Mouse (Mus musculus): ENCODE measurements at regions not wholly inside any gene's neighbourhood (a gene's known extent, or its start where the extent isn't known, plus 50 kb on each side); places are given as distances from the start of the nearest gene placed in this dataset.
A peak's percentile ranks its signal among the peaks of the same experiment; 100 is the strongest.

- Histone ChIP-seq H3ac (ENCODE audit: control insufficient read depth, insufficient read length) (no peak overlapping the region), H3K79me2 (ENCODE audit: control insufficient read depth, insufficient read depth) (no peaks in the 10 kb centered on the region), H3K36me3 (ENCODE audit: control insufficient read depth, insufficient read depth) (no peaks in the 10 kb centered on the region), H3K27me3 (ENCODE audit: control insufficient read depth, insufficient read depth, insufficient read length) (no peaks in the 10 kb centered on the region), H3K4me2 (ENCODE audit: low read depth) (no peak overlapping the region), H3K4me3 (no peak overlapping the region)
- TF ChIP-seq CEBPB (IDR thresholded peaks at IDR 0.05; ENCODE audit: insufficient read depth, poor library complexity, severe bottlenecking) (no peak), MYOD1 (IDR thresholded peaks at IDR 0.05; ENCODE audit: control insufficient read depth in 1 of 3, insufficient read length in 2 of 3, low read depth in 2 of 3) (no peak), USF1 (IDR thresholded peaks at IDR 0.05; ENCODE audit: low read depth) (no peak), MAX (IDR thresholded peaks at IDR 0.05; ENCODE audit: low read depth) (no peak), POLR2AphosphoS2 (IDR thresholded peaks at IDR 0.05; ENCODE audit: insufficient read length, low read depth) (no peak), POLR2A (IDR thresholded peaks at IDR 0.05; ENCODE audit: insufficient read length, low read depth) (no peak), REST (IDR thresholded peaks at IDR 0.05; ENCODE audit: insufficient read depth, insufficient read length) (no peak), E2F4 (IDR thresholded peaks at IDR 0.05; ENCODE audit: insufficient read depth) (no peak), SRF (IDR thresholded peaks at IDR 0.05; ENCODE audit: control insufficient read depth, insufficient read length, low read depth) (no peak), TCF3 (IDR thresholded peaks at IDR 0.05; ENCODE audit: insufficient read length, low read depth) (no peak), TCF12 (IDR thresholded peaks at IDR 0.05; ENCODE audit: insufficient read depth, poor library complexity, severe bottlenecking) (no peak), MYOG (IDR thresholded peaks at IDR 0.05; ENCODE audit: control insufficient read depth in 1 of 3, insufficient read depth in 1 of 3, insufficient read length in 2 of 3, low read depth in 2 of 3) (no peak)
Measured at GRCm38 (mm10) chr8:15734461-15734860, 688.6 kb upstream of the BB014433 start.

DNA sequence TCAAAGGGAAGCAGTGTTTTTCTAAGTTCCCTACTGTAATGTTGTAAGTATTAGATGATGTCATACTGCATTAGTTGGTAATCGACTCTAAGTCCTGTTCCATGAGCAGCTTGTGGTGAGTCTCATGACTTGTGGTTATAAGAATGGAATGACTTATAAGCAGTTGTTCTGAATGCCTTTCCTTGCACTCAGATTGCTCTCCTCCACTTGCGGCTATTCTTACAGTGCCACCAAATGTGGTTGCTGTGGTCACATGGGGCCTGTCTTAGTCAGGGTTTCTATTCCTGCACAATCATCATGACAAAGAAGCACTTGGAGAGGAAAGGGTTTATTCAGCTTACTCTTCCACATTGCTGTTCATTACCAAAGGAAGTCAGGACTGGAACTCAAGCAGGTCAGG, 685.4 kb upstream of the BB014433 start:
- Histone ChIP-seq H3K27me3 (ENCODE audit: control insufficient read depth, insufficient read depth, insufficient read length) (no peaks in the 10 kb centered on the region), H3K4me3 (no peak overlapping the region), H3ac (ENCODE audit: control insufficient read depth, insufficient read length) (no peak overlapping the region), H3K4me2 (ENCODE audit: low read depth) (peak overlapping the region; percentile 67), H3K36me3 (ENCODE audit: control insufficient read depth, insufficient read depth) (no peaks in the 10 kb centered on the region), H3K79me2 (ENCODE audit: control insufficient read depth, insufficient read depth) (no peaks in the 10 kb centered on the region)
- TF ChIP-seq TCF12 (IDR thresholded peaks at IDR 0.05; ENCODE audit: insufficient read depth, poor library complexity, severe bottlenecking) (peak; percentile 36), MAX (IDR thresholded peaks at IDR 0.05; ENCODE audit: low read depth) (no peak), E2F4 (IDR thresholded peaks at IDR 0.05; ENCODE audit: insufficient read depth) (no peak), SRF (IDR thresholded peaks at IDR 0.05; ENCODE audit: control insufficient read depth, insufficient read length, low read depth) (no peak), TCF3 (IDR thresholded peaks at IDR 0.05; ENCODE audit: insufficient read length, low read depth) (no peak), POLR2A (IDR thresholded peaks at IDR 0.05; ENCODE audit: insufficient read length, low read depth) (no peak), REST (IDR thresholded peaks at IDR 0.05; ENCODE audit: insufficient read depth, insufficient read length) (no peak), CEBPB (IDR thresholded peaks at IDR 0.05; ENCODE audit: insufficient read depth, poor library complexity, severe bottlenecking) (peak; percentile 61), POLR2AphosphoS2 (IDR thresholded peaks at IDR 0.05; ENCODE audit: insufficient read length, low read depth) (no peak), MYOD1 (IDR thresholded peaks at IDR 0.05; ENCODE audit: control insufficient read depth in 1 of 3, insufficient read length in 2 of 3, low read depth in 2 of 3) (peak in 1 of 3 experiments; percentile 36), MYOG (IDR thresholded peaks at IDR 0.05; ENCODE audit: control insufficient read depth in 1 of 3, insufficient read depth in 1 of 3, insufficient read length in 2 of 3, low read depth in 2 of 3) (peak in 2 of 3 experiments; percentile 36 to 69), USF1 (IDR thresholded peaks at IDR 0.05; ENCODE audit: low read depth) (peak; percentile 93)

DNA sequence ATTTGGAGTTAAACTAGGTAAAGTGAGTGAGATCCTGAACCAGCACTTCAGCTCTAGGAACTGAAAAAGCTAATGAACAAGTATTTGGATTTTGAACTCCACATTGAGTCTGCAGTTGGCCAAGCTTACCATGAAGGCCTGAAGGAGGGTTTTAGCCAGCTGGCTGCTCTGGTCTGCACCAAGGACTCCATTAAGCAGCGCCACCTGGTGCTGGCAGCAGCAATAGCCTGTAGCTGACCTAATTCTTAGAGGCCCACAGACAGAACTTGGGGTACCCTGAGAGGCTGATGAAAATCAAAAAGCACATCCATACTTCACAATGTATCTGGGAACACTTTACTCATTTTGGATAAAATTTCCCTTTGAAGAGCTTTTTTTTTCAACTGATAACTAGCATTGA, 683.2 kb upstream of the BB014433 start:
- H3K79me2 ChIP-seq (ENCODE audit: control insufficient read depth, insufficient read depth), result no peaks in the 10 kb centered on the region
- no peak overlapping the region for H3ac ChIP-seq (ENCODE audit: control insufficient read depth, insufficient read length)
- H3K27me3 ChIP-seq (ENCODE audit: control insufficient read depth, insufficient read depth, insufficient read length), result no peaks in the 10 kb centered on the region
- H3K4me2 ChIP-seq (ENCODE audit: low read depth), result no peak overlapping the region
- H3K36me3 ChIP-seq (ENCODE audit: control insufficient read depth, insufficient read depth), result no peaks in the 10 kb centered on the region
- no peak for TF ChIP-seq USF1 (IDR thresholded peaks at IDR 0.05; ENCODE audit: low read depth)
- TF ChIP-seq MYOG (IDR thresholded peaks at IDR 0.05; ENCODE audit: control insufficient read depth in 1 of 3, insufficient read depth in 1 of 3, insufficient read length in 2 of 3, low read depth in 2 of 3), result no peak
- TF ChIP-seq REST (IDR thresholded peaks at IDR 0.05; ENCODE audit: insufficient read depth, insufficient read length), result no peak
- no peak for TF ChIP-seq POLR2A (IDR thresholded peaks at IDR 0.05; ENCODE audit: insufficient read length, low read depth)
- TF ChIP-seq TCF3 (IDR thresholded peaks at IDR 0.05; ENCODE audit: insufficient read length, low read depth), result no peak
- no peak for TF ChIP-seq E2F4 (IDR thresholded peaks at IDR 0.05; ENCODE audit: insufficient read depth)
- TF ChIP-seq SRF (IDR thresholded peaks at IDR 0.05; ENCODE audit: control insufficient read depth, insufficient read length, low read depth), result no peak
- TF ChIP-seq MAX (IDR thresholded peaks at IDR 0.05; ENCODE audit: low read depth), result no peak
- no peak for TF ChIP-seq POLR2AphosphoS2 (IDR thresholded peaks at IDR 0.05; ENCODE audit: insufficient read length, low read depth)
- no peak for TF ChIP-seq MYOD1 (IDR thresholded peaks at IDR 0.05; ENCODE audit: control insufficient read depth in 1 of 3, insufficient read length in 2 of 3, low read depth in 2 of 3)
- H3K4me3 ChIP-seq, result no peak overlapping the region

DNA sequence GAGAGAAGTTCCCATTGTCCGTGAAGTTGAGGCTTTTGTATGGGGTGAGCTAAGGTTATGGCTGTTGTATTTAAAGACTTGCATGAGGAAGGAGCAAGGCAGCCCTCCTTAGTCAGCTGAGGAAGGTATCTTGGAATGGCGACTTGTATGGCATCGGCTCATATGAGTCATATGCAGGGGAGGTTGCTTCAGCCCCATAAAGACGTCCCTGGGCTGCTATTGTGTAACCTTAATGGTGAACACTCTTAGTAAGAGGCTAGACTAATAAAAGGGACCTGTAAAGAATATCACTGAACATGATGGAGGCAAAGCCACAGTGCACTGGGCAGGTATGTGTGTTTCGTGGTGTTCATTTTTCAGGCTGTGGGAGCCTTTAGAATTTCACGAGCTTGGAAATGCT, 680.4 kb upstream of the BB014433 start:
- Histone ChIP-seq H3K4me3 (no peak overlapping the region), H3K27me3 (ENCODE audit: control insufficient read depth, insufficient read depth, insufficient read length) (no peaks in the 10 kb centered on the region), H3K4me2 (ENCODE audit: low read depth) (no peak overlapping the region), H3ac (ENCODE audit: control insufficient read depth, insufficient read length) (no peak overlapping the region), H3K36me3 (ENCODE audit: control insufficient read depth, insufficient read depth) (no peaks in the 10 kb centered on the region), H3K79me2 (ENCODE audit: control insufficient read depth, insufficient read depth) (no peaks in the 10 kb centered on the region)
- TF ChIP-seq MYOD1 (IDR thresholded peaks at IDR 0.05; ENCODE audit: control insufficient read depth in 1 of 3, insufficient read length in 2 of 3, low read depth in 2 of 3) (no peak), CEBPB (IDR thresholded peaks at IDR 0.05; ENCODE audit: insufficient read depth, poor library complexity, severe bottlenecking) (peak; percentile 58; the same call in 1 of the 2 replicates)
